Mouse (Mus musculus) liver (tissue): ENCODE results near the gene Ccdc120.
A peak's percentile ranks its signal among the peaks of the same experiment; 100 is the strongest.
"Not testable (repeated sequence)": the region's sequence is repeated elsewhere in the genome, so short reads cannot be mapped to it uniquely, and the experiment has no call there.

Experiments used
- DNase-seq: peaks from one replicate; pipeline ENCODE4 v3.0.0-alpha.2; 2020; ENCODE audit warnings: mixed read lengths

Ccdc120 gene

DNA sequence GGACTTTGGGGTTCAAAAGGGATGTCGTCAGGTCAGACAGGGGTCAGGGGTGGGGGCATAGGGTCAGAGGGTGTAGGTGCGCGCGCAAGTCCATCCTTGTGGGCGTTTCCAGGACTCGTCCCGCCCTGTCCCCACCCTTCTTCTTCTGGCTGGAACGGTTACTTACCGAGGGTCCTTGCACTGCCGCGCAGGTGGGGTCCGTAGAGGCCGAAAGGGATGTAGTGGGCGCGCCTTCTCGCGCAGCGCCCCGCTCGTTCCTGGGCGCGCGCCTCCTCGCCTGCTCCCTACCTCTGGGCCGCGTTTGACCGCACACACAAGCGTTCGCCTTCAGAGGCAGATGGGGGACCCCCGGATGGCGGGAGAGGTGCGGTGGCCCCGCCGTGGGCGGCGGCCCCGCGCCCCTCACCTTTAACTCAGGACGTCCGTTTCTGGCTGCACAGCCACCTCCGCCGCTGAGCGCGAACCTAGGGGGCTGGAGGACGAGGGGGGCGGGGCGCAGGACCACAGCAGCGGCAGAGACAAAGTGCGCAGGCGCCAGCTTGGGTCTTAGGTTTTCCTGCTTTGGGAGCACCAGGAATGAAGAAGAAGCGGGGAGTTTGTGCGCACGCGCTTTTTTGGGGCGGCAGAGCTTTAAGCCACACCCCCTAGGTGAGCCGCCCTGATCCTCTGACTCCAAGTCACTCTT, at the start of gene Ccdc120:
Gene Ccdc120 (minus strand): TSS at position 474 of the 685 bp plus-strand sequence.
- DNase-seq: peak; percentile 68

DNA sequence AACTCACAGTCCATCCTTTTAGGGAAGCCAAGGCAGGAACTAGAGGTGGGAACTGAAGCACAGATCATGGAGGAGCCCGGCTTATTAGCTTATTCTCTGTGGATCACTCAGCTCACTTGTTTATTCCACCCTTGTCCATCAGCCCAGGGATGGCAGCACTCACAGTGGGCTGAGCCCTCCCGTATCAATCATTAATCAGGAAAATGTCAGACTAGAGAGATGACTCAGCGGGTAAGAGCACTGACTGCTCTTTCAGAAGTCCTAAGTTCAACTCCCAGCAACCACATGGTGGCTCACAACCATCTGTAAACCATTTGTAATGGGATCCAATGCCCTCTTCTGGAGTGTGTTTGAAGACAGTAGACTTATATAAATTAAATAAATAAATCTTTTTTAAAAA, 46.6 kb upstream of the Ccdc120 start:
- no peak for DNase-seq

DNA sequence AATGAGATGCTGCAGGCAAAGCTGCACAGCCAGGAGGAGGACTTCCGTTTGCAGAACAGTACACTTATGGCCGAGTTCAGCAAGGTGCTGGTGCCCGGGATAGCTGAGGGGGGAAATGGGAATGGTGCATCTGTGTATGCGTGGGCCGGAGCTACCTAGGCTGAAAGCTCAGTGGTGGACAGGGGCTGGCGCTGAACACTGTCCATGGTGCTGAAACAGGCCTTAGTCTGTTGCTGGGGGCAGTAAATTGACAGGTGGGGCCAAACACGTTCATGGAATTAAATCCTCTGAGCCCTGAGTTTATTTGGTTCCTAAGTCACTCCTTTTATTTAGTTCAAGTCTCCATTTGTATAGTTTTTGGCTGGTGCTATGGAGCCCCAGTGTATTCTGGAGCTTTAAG, 44.3 kb upstream of the Ccdc120 start:
- peak; percentile 56 for DNase-seq

DNA sequence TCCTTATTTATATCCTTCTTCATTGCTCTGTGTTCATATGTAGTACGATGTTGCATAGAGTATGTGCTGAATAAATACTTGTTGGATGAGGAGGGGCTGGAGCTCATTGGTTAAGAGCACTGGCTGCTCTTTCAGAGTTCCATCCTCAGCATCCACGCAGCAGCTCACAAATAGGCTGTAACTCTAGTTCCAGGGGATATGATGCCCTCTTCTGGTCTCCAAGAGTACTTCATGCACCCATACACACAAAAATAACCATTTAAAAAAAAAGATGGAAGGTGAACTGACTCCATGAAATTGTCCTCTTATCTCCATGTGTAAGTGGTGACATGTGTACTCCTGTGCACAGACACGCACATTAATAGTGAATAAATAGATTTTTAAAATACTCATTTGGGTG, 42.7 kb upstream of the Ccdc120 start:
- DNase-seq: no peak

DNA sequence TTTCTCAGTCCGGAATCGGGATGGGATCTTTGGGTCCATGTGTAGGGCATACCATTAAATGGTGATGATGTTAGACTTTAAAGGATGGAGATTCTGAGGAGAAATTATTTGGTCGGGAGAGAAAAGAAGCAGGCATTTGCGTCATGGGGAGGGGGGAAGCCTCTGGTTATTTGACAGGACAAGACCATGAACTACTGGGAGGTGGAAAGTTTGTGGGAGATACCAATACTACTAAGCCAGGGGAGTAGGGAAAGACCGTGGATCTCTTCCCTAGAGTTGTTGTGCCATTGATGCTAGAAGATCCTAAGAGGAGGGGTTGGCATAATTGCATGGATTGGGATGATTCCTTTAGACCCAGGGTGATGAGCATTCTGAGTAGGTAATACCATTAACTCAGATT, 39.6 kb upstream of the Ccdc120 start:
- no peak for DNase-seq

DNA sequence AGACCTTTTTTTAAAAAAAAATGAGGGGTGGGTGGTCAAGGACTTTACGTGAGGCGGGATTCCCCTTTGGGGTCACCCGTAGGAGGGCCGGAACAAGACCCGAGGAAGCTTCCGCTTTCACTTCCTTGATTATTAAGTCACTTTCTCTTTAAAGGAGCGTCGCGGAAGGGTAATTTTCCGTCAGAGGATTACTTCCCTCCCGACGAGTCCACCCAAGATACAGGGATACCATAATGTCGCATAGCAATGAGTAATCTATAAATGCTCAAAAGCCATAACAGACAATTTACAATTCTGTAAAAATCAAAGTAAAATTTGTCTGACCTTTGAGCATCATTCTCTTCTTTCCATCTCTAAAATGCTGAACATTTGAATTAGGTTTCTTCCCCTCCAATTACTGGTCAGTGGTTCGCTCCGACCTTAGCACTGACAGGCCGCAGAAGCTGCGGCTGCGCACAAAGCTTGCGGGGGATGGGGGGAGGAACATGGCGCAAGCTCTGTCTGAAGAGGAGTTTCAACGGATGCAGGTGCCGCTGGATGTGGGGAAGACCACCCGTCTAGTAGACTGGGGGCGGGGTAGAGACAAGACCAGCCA, 38.9 kb upstream of the Ccdc120 start, which contains the start of gene Gripap1:
Gene Gripap1 (plus strand): TSS at position 224 of the 595 bp plus-strand sequence.
- peak; percentile 84 for DNase-seq

DNA sequence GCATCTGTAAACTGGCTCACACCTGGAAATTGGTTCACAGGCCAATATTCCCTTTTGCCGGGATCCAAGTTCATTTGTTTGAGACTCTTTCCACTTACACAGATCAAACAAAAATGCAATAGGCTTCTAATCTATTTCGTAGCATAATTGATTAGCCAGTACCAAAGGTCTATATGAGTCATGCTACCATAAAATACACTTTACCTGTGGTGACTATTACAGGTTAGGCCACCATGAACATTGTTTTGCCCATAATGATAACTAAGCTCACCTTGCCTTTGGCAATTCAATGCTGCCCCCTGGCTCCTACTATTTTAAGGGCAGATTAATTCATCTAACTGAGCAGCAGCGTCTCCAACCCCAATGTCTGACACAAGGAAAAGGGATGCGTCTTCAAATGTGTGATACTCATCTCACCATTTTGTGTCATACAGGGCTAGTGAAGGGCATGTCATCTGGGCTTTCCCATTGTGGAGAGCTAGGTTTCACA, 31.9 kb upstream of the Ccdc120 start:
- DNase-seq: no peak

DNA sequence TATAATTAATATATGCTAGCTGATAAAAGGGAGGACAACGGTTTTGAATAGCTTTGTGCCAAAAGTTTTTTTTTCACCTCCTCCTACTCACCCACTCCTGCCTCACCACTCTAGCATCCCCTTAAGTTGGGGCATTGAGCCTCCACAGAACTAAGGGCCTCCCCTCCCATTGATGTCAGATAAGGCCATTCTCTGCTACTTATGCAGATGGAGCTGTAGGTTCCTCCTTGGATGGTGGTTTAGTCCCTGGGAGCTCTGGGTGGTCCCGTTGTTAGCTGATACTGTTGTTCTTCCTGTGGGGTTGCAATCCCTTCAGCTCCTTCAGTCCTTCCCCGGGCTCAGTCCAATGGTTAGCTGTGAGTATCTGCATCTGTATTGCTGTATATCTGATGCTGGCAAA, 28.6 kb upstream of the Ccdc120 start:
- peak; percentile 33 for DNase-seq

DNA sequence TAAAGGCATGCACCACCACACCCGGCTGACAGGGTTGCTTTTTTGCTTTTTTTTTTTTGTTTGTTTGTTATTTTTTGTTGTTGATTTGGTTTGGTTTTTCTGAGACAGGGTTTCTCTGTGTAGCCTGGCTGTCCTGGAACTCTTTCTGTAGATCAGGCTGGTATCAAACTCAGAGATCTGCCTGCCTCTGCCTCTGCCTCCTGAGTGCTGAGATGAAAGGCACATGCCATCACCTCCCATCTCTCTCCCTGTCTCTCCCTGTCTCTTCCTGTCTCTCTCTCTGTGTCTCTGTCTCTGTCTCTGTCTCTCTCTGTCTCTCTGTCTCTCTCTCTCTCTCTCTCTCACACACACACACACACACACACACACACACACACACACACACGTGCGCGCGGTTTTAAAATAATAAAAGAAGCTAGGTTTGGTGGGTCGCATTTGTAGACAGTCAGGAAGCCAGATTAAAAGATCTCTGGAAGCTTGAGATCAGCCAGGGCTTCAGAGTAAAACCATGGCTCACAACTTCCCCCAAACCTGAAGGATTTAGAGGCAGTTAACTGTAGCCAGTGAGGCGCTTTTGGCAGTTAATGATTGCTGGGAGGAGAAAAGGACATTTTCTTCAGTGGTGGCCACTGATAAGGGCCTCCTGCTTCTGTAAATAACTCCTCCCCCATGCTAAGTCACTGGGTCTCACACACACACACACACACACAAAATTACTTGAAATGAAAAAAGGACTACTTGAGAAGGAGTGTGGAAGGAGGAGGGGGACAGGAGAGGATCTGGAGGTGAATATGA, 27.9 kb upstream of the Ccdc120 start:
- peak; percentile 62 for DNase-seq

DNA sequence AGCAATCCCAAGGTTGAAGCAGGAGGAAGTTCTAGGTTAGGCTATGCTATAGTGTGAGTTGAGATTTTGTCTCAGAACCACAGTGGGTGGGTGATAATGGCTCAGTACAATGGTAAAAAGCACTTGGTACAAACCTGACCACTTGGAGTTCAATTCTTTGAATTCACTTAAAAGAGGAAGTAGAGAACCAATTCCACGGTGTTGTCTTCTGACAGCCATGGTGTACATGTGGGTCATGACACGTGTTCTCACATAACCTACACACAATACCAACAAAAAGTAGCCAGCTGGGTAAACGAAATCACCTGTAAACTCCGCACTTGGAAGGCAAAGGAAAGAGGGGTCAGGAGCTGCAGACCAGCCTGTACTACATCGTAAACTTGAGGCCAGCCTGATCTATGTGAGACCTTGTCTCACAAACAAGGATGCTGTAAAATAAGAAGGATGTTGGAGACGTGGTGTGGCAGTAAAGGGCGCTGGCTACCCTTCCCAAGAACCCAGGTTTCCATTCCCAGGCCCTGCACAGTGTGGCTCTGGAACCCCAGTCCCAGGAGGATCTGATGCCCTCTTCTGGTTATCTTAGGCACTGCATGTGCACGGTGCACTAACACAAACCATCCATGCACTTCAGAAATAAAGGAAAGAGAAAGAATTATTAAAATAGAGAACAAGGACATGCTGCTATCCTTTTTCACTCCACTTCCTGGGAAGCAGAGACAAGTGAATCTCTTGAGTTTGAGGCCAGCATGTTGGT, 25.8 kb upstream of the Ccdc120 start:
- DNase-seq: peak; percentile 74

DNA sequence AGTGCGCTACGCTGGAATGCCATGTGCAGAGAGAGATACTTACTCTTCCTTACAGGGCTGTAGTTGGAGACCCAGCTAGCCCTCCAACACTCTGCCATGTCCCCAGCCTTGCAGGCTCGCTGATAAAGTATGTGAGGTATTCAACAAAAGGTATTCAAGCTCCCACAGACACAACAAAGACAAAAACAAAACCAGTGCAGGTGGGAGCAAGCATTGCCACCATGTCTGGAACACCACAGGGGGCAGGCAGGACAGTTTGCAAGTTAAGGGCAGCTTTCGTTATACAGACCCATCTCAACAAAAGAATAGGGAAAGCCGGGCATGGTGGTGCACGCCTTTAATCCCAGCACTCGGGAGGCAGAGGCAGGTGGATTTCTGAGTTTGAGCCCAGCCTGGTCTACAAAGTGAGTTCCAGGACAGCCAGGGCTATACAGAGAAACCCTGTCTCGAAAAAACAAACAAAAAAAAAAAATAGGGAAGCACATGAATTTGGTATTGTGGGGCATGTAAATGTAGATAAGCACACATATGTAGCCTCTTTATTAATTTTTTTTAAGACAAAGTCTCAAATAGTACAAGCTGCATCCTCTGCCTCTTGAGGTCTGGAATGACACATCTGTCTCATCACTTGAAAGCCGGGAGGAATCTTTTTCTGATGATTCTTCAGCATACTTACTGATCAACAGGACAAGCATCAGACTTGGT, 24.9 kb upstream of the Ccdc120 start:
- no peak for DNase-seq

DNA sequence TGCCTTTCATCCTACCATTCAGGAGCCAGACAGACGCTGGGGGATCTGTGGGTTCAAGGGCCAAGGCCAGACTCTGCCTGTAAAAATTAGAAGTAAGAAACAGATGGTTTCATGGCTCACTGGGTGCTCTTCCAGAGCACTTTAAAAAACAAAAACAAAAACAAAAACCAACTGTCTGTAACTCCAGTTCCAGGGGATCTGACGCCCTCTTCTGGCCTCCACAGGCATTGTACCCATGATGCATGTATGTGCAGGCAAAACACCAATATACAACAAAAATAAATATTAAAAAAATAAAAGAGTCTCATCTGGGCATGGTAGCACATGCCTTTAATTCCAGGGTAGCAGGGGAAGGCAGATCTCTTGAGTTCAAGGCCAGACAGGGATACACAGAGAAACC, 22.1 kb upstream of the Ccdc120 start:
- no peak for DNase-seq

DNA sequence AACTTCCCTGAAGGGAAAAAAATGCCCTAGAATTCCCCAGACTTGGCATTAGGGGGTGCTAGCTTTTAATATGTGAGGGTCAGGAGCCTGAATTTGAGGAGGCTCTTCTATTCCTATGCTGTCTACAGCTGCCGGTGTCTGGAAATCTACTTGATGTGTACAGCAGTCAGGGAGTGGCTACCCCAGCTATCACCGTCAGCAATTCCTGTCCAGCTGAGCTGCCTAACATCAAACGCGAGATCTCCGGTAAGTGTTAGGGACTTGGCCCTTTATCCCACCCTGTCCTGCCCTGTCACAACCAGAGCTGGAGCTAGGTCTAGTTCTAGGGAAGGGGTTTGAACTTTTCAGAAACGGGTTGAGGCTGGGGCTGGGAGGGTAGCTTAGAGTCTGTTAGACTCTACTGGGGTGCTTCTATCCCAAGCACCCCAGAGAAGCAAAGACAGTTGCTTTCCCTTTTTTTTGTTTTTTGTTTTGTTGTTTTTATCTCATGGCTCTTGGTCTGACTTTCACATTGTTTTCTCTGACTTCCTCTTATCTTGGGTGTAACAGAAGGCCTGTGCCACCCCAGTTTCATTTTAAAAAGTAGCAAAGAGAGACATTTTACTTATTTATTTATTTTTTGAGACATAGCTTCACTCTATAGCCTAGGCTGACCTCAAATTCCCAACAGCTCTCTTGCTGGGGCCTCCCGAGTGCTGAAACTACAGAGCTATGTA, 18.8 kb upstream of the Ccdc120 start:
- peak; percentile 32 for DNase-seq

DNA sequence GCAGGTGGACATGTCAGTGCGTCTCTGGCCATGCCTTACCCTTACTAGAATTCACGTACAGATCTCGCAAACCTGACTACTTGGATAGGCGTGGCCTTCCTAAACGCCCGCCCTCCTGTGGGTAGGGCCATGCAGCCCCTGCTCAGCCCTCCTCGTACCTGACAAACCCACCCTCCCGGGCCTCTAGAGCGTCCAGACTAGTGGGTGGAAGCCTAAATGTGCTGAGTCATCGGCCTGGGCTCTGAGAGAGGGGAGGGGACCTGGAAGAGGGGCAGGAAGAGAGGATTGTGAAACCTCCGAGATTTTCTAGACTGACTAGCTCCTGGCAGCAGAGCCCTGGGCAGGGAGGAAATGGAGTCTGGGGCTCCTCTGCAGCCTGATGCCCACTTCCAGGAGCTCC, 15.1 kb upstream of the Ccdc120 start:
- peak; percentile 77 for DNase-seq

DNA sequence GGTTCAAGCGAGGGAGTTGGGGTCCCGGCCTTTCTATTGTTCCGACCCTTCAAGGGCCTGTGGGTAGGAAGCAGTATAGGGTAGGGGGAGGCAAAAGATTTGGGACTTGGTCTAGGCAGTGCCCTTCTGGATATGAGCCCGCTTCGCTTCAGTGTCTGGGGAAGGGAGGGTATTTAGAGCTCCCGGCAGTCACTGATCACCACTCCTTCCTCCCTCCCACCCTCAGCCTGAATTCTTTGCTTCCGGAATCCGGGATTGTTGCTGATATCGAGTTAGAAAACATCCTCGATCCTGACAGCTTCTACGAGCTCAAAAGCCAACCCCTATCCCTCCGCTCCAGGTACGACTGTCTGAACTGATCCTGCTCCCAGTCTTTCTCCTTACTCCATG, 14.6 kb upstream of the Ccdc120 start:
- no peak for DNase-seq

DNA sequence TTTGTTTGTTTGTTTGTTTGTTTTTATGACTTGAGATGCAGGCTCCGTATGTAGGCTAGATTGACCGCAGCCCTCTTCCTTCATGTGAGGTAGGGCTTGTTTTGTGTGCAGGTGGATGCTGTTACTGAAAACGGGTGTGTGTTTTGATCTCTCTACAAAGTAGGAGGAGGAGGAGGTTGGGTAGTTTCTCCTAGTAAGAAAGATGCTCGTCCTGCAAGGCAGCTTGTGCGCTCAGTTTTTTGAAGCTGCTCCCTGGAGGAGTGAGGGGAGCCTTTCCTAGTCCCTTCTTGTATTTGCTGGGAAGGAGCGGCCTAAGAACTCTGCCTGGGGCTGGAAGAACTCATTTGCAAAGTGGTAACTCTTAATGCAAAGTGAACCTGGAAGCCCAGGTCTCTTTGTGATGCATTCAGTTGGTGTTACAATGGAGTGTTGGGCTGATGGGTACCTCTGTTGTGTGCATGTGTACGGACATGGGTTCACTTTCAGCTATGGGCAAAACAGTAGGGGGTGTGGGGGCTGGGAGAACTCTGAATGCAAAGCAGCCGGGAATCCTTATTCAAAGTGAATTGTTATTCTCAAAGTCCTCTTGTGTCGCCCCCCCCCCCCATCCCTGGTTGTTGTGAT, 14.1 kb upstream of the Ccdc120 start:
- no peak for DNase-seq

DNA sequence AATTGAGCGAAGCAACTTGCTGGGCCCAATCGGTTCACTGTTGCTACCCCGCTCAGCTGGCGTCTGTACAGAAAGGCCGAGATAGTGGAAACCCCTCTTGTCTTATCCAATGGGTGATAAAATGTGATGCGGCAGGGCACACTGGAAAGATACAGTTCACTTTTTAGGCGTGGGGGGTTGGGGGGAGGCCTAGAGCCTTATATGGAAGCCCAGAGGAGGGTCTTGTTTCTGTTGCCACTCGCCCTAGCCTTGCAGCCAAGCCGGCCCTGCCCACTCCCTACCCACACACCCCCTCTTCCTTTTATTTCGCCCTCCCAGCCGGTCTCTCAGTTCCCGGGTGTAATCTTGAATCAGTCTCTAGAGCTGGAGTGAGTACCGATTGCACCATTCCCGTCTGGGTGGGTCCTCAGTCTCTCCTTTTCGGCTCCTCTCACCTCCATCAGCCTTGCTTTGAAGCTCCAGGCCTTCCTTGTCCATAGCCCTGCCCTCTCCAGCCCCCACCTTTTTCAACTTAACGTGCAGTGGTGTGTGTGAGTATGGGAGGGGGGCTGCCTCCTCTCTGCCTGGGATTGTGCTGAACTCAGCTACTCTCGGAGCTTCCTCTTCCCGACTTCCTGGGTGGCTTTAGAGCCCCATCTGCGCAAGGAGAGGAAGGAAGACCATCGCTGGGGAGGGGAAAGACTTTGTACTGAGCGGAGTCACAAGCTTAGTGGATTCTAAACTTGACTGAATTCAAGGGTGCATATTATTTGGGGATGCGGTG, 13.1 kb upstream of the Ccdc120 start:
- peak; percentile 25 for DNase-seq

DNA sequence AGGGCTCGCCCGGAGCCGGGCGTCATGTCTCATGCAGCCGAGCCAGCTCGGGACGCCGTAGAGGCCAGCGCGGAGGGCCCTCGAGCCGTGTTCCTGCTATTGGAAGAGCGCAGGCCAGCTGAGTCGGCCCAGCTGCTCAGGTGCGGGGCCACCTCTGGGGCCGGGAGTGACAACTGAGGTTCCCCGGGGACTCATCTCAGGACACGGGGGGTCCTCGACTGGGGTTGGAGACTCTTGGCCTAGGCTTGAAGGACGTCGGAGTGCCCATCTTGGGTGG, 12.2 kb upstream of the Ccdc120 start:
- no peak for DNase-seq

DNA sequence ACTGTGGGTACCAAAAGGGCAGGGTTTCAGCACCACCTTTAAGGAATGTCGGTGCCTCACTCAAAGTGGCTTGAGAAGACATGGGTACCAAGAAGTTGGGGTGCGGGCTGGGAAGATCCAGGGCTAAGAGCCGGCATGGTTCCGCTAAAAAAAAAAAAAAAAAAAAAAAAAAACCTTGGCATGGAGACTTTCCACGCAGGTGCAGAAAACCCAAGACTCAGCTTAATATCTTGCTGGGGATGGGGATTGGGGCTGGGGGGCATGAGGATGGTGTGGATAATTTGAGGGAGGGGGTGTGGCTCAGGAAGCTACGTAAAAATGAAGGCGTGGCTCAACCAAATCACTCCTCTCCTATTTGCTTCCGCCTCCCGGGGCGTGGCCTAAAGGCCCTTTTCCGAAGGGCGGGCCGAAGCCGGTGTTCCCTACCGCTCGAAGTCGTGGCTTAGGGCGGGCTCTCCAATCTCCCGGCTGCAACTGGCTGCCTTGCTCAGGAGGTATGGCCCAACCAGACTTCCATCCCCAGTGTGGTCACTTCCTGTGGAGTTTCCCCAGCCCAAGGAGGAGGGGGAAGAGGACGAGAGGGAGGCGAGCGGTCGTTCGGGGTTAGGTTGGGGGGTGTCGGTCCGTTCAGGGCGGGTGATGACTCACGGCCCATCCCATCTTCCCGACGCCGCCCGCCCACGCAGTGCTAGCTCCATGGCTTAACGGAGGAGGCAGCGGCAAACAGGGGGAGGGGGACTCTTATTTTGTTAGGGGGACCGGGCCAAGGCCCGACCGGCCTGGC, 11.6 kb upstream of the Ccdc120 start, which contains the start of gene Tfe3:
Gene Tfe3 (plus strand): TSS at position 424 of the 784 bp plus-strand sequence.
- DNase-seq: peak; percentile 94

DNA sequence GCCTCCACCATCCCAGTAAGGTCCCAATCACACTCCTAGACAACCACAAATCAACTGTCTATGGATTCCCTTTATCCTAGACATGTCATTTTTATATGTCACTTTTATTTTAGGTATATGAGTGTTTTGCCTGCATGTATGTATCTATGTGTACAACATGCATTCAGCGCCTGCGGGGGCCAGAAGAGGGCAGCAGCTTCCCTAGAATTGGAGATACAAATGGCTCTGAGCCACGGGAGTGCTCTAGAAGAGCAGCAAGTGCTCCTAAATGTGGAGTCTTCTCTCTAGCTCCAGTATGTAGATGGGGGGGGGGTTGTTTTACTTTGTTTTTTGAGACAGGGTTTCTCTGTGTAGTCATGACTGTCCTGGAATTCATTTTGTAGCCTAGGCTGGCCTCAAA, 2.9 kb upstream of the Ccdc120 start:
- not testable (repeated sequence) for DNase-seq
